Mouse (Mus musculus) ovary, postnatal 14 days (tissue): ENCODE measurements at regions not wholly inside any gene's neighbourhood (a gene's known extent, or its start where the extent isn't known, plus 50 kb on each side); places are given as distances from the start of the nearest gene placed in this dataset.

Experiments used
- DNase-seq: peaks from one replicate; pipeline ENCODE4 v3.0.0; 2022; ENCODE audit warnings: low spot score

DNA sequence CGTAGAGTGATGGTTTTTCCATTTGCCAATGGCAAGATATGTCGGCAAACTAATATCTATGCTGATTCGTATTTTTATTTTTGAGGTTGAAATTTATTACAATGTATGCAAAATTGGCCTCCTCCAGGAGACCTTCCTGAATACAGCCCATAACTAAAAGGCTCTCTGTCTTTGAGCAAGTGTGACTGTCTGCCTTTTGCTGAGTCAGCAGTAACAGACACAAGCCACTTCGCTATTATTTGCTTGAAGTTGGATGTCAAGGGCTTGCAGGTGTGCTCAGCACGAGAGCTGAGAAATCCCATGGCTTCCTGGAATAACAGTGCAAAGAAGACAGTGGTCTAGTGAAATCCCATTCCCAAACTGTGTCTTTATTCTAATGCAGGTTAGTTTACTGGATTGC is 56.9 kb downstream of the Dmrt2 start:
- no peak for DNase-seq

DNA sequence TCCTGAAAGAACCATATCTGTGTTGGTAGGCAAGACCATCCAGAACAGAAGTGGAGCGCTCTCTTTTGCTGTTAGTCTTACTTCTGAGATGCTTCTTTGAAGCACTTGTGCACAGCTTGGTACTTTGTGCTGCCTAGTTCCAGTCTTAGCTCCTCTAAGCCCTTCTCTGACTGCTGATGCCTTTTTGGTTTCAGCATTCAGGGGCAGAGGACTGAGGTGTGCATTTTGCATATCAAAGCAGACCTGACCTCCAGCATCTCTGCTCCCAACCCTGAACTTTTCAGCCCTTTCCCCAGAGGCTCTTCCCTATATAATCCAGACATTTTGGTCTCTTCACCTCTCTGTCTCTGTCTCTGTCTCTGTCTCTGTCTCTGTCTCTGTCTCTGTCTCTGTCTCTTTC is 57.4 kb downstream of the Dmrt2 start:
- DNase-seq = no peak

DNA sequence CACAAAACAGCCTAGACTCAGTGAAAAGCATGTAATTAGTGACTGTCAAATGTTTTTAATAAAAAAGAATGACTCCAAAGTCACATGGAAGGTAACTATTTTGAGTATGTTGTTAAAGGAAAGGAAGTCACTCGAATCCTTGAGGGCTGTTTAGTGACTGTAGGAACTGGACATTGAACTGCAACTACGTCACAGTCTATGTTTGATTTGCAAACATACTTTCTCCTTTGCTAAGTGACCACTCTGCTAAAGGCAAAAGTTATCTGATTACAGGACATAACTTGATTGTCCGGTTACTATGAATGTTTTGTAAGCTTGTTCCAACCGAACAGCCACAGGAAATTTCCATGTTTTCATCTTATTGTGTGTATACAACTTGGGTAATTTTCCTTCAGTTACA is 106.2 kb downstream of the Dmrt2 start:
- no peak for DNase-seq

DNA sequence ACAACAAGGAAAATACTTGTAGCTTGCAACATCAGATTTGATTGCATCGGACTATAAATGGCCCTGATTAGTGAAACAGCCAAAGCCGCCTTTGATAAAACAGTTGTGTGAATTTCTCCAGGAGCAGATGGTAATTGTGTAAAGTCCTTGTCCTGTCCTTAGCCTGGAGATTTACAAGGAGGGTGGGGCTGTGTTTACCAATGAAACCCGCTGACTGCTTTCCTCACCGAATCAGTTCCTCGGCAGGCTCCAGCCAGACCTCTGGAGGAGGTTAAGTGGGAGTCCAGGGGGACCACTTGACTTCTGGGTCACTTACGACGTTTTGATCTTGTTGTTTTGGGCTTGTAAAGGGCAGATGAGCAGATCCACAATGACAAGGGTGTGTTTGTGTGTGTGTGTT is 107.1 kb downstream of the Dmrt2 start:
- peak; percentile 3 for DNase-seq

DNA sequence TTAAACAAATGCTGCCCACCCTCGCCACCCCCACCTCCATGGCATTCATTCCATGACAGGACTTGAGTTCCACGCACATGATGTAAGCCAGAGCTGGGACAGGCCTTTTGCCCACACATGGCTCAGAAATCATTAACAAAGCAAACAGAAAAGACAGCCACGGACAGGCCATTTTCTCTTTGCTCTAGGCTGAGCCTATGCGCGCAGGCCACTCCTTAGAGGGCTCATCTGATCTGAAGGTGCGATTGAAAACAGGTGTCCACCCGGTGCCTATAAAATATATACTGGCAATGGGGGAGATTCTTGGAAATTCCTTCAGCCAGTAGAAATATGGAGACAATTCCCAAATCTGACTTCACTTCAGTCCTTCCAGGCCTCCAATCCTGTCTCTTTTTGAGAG is 109.1 kb downstream of the Dmrt2 start:
- no peak for DNase-seq

DNA sequence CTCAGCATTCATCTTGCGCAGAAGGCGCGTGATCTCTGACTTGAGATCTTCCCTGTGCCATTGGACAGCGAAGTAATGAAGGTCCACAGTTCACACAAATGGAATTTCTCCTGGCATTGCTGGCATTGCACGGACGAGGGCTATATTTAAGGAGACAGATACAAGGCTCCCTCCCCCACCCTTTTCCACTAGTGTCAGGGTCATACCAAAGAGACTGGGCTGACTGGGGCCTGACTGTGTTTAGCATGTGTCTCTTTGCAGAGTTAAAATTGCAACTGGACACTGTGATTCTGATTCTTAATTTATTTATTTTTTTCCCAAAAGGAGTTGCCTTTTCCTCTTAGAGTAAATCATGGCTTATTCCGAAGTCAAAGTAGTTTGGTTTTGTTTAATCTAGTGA is 130.5 kb downstream of the Dmrt2 start:
- DNase-seq = no peak

DNA sequence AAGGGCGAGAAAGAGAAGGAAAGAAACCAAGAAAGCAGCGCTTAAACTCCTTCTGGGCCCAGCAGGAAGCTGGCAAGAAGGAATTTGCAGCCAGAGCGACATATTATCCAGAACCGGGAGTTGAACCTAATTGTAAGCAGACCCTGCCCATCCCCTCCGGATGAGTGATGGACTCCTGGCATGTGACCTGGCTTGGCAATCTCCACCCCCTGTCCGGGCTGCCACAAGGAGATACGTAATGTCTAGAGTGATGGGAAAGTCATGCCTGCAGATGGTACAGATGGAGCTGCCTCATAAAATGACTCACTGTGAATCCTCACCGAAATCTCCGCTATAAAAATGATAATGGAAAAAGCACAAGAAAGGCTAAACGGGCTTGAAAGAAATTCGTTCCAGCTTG is 133.1 kb downstream of the Dmrt2 start:
- no peak for DNase-seq

DNA sequence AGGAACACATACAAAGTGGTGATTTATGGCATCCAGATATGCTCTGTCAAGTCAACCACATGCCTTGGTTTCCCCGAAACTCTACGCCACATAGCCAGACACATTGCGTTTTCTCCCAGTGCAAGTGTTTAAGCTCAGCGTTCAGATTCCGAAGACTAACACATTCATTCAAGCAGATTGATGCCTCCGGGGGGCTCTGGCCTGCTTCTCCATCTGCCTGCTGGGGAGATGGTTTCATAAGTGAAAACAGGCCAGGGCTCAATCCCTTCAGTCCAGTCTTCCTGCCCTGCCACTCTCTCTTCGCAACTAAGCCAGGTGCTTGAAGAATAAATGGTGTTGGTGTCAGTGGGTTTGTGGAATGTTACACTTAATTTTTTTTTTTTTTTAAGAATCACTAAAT is 141.4 kb downstream of the Dmrt2 start:
- no peak for DNase-seq

DNA sequence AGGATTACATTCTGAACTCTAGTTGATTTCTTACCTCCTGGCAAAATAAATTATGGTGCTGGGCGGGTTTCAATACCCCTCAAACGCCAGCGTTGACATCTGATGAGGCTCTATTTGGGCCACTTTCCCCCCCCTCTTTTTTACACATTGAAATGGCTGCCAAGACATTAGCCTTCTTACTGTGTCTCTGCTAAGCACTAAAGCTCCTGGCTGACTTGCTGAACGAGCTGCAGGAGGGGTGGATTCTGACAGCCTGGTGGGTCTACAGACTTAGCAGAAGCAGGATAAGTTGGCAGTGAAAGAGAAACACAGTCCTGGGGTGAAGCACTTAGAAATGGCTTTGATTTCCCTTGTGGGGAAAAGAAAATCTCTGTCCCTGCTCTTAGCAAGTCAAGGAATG is 172.9 kb downstream of the Dmrt2 start:
- no peak for DNase-seq

DNA sequence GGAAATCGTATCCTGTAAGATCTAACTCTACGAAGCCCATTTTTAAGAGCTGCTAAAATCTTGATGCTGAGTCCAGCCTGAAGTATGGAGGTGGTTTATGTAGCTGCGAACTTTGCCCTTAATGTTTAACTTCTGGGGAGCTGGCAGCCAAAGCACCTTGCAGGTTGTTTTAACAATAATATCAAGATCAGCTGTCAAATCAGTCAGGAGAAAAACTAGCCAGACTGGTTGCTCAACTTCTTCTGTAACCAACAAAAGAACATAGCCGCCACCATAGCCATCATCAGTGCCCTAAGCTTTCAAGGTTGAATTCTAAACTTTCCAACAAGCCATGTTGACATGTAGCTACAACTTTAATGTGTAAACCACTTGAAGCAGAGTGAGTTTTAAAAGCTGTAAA is 184.1 kb downstream of the Dmrt2 start:
- DNase-seq = no peak

DNA sequence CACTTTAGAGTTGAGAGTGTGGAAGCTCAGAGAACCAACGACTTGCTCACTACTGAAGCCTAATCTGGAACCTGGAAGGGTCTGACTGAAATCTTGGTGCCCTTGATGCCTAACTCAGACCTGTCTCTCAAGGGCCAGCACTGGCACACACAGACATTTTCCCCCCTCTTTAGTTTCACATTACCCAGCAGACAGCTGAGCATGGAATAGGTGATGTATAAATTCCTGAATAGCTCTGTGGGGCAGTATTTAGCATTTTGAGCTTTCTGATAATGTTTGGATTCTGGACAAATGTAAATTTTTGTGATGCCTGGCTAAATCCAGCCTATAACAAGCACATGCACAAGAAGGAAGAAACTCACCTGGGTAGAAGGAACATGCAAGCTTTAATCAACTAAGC is 191.1 kb downstream of the Dmrt2 start:
- no peak for DNase-seq

DNA sequence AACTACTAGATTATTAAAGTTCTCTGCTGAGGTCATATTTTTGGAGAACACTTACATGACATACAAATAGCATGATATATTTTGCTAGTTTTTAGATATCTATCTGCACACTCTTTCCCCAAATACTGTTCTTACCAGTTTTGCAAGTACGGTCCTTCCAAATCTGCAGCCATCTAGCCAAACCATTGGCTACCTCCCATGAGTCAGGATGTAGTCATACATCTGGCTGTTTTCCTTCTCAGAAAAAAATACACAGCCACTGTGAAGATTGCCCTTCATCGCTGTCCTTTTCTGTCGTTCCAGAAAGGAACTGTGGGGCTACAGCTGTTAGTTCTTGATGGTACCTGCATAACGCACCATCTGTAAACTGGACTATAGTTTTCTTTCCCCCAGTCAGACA is 234.5 kb downstream of the Dmrt2 start:
- DNase-seq = no peak

DNA sequence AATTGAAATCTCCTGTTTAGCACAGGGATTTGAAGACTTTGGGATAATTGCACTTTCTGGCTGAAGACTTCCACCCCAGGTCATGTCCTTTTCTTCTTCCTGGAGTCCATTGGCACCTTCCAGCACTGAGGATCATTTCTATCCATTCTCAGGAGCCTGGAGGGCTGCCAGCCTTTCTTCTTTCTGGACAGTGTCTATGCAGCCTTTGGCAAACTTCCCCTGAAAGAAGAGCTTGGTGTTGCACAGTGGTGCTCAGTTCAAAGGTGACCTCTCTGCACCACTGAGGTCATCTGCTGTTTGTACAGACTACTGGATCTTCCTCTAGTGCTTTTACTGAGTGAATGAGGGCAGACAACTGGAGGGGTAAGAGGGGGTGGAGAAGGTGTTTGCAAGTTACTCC is 249.8 kb downstream of the Dmrt2 start:
- no peak for DNase-seq

DNA sequence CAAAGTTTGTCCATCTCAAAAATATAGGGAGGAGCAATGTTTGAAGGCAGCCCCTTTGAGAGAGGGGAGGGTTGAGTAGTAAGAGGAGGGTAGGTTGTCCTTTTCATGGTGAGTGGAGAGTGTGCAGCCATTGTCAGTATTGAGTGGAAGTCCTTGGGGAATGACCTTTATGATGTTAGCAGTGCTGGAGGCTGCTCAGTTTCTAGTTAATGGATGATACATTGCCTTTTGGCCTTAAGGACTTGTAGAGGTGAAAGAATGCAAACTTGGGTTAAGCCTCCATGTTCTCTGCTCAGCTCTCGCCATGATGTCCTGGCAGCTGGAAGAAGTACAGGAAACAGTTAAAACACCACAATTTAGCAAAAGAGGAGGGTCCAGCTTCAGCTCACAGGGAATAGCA is 250.6 kb downstream of the Dmrt2 start:
- DNase-seq = no peak

DNA sequence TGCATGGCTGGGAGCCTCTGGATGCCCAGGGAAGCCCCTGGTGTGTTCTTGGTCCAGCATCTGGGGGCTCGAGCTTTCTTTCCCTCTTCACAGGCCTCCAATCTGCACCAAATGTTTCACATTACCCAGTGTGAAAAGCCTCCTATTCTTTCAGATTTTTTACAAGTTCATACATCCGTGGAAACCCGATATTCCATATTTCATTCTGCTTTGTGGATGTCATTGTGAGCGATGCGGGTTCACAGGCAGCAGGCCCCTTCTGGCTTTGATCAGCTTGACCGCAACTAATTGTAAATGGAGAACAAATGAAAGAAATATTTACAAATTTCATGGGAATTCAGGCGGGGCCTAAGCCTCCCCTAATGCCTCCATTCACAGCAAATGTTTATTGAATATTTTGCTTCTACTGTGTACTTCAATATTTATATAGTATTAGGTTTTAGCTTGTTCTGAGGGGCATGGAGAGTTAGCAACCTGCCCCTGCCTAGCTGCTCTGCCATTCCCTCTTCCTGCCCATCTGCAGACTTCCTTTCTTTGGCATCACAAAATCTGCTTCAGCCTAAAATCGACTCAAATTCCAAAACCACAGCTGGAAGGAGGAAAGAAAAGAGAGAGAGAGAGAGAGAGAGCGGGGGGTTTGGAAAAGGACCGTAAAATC is 251.6 kb downstream of the Dmrt2 start:
- DNase-seq = no peak

DNA sequence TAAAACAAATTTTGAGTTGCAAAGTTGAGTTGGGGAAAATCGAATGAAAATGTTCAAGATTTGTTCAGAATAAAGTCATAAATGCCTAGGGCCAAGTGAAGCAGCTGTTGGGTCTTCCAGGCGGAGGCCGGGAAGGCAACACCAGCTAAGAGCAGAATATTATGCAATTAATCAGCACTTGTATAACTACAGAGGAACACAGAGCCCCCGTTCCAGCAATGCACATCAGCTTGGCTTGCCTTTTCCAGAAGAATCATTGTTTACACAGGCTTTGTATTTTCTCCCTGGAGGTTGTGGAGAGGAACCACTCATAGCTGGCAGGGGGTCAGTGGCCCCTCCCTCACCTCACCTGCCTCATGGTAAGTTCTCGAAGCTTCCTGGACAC is 252.2 kb downstream of the Dmrt2 start:
- no peak for DNase-seq

DNA sequence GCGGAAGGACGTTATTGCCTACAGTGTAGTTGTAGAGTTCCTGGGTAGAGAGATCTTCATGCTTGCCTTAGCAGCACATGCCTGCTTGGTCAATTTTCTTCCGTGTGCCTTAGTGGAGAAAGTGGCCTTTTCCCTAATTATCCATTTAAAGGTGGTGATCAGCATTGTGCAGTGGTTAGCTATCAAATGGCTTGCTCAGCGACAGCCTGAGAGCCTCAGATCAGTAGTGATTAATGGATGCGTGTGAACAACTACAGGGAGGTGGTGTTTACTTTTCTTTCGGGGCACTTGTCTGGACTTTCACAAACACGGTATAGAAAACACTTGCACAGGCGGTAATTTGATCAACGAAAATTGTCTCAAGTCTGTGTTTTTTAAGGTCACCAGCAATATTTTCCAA is 255.0 kb downstream of the Dmrt2 start:
- DNase-seq = no peak

DNA sequence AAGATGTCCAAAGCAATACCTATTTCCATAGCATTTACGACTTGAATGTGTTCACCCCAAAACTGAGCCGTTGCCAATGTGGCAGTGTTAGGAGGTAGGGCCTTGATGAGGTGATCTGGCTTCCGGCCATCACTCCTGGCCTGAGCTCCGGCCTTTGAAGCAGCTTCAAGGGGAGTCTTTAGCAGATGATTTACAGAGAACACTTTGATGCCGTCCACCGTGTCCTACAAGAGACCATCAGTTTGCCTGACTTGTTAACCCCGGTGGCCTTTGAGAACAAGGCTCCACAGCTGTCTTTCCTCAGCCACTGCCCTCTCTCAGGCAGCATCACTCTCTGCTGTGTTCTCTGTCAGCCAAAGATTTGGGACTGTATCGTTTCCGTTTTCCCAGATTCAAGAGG is 265.1 kb downstream of the Dmrt2 start:
- no peak for DNase-seq

DNA sequence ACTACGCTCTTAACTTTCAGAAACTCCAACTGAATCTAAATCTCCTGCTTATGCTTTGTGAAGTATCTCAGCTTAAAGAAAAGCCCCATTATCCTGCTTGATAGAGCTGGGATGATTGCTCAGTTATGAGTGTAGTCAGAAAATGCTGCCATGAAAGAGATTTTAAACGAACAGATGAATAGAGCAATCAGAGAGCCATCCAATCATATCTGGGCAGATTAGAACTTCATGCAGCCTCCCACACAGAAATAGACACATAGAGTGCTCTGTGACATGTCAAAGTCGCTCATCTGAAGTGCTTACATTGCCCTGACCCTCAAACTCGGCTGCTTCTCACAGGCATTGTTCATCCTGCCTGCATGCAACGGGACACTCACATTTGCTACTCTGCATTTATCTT is 299.0 kb downstream of the Dmrt2 start:
- no peak for DNase-seq

DNA sequence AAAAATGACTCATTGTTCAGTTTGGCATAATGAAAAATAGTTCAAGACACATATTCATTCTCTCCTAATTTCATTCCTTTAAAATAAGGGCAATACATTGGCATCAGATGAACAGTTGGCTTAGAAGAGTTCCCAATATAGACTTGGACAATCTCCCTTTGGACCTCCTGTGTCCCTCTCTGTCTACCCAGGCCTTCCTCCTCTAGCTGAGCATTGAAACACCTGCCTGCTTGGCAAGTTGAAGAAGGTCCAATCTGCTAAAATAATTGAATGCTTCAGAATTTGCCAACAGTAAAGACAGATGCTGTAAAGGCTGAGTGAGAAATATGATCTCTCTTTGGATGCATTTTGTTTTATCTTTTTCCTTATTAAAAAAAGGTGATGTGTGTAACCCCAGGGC is 303.0 kb downstream of the Dmrt2 start:
- no peak for DNase-seq

DNA sequence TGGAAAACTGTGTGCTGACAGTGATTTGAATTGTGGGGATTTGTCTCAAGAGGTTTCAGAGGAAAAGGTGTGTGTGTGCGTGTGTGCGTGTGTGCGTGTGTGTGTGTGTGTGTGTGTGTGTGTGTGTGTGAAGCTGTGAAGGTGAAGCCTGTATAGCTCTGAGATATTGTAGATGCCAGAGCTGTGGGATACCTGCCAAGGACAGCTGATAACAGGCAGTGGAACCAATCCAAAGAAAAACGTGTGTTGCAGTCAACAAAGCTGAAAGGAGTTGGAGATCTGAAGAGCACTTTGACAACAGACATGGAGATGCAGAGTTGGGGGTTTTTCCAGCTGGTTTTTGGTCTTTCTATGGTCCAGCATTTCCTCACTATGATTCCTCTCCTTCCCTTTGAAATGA is 308.1 kb downstream of the Dmrt2 start:
- no peak for DNase-seq

DNA sequence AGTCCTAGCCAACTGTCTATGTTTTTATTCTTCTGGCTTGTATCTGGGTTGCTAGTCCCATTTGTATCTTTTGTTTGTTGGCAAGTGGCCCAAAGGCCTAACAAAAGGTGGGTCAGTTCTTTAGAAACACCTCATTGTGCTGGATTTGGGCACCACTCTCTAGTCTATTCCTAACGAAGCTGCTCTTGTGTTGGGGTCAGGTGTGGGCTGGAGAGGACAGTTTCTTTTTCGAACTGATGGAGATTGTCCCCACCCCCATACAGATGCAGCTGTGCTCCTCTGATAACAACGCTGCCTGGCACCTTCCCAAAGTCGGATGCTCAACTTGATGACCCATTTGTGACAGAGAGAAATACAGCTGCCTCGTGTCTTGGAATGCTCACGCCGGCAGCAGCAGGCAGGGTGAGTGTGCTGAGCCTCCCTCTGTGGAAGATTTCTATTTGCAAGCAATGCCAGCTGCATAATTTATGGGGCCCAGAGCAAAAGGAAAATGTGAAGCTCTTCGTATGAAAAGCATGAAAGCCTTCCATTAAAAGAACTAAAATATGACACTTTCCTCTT is 342.5 kb downstream of the Dmrt2 start:
- DNase-seq = peak; percentile 5

DNA sequence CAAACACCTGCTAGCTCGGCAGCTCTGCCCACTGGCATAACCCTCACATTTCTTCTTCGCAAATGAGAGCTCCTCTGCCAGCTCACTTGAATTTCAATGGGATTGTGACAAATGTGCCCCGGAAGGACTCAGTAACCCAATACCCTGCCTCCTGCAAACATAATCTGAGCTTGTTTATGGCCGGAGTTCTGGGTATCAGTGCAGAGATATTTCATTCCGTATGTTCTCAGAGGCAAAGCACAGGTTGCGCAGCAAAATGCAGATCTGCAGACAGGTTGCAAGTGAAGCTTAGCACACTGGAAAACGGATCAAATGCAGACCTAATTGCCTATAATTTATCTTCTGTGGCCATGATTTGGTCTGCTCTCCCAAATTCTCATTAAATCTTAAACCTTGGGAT is 348.9 kb downstream of the Dmrt2 start:
- no peak for DNase-seq

DNA sequence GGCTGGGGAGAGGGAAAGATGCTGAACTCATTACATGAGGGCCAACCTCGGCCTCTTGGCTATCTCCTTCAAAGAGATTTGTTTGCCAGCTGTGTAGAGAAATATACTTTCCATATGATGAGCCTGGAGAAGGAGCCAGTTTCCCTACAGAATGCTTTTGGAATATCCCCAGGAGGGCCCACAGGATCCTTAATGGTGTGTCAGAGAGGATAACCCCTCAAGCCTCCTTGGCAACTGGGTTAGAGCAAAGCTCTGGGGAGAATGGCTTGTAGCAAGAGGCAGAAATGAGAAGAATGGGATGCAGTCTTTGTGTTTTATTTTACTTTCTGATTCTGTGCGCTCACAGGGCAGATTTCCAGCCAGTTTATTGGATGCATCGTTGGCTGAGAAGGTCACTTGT is 353.9 kb downstream of the Dmrt2 start:
- DNase-seq = no peak

DNA sequence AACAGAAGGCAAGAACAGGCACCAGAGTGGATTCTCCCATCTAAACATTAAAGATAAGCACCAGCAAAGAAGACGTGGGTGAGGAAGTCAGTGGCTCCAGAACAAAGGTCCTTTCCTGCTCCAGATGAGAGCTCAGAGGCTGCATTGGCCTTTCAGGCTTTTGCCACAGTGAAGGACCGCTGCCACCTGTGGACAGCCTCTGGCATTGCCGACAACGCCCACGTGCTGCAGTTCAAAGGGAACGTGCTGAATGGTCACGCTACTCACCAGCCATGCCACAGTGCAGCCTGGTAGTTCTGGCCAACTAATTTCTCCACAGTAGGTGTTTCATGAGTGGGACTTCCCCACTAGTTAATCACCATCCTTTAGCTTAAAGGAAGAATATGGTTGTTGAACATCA is 365.1 kb downstream of the Dmrt2 start:
- peak; percentile 55 for DNase-seq
